Mouse (Mus musculus) CH12.LX (cell line): ENCODE data around the gene Notch1. TPM values are rescaled to one million over a fixed set of nuclear protein-coding genes. Genes with fewer than 3 reads are reported as not detected.

Source experiments
- DNase-seq: peaks from one replicate; pipeline ENCODE4 v3.0.0-alpha.2; 2013; ENCODE audit errors: extremely low read depth
- H3K27ac ChIP-seq: 2 replicates; pipeline ENCODE4 v1.5.1; 2012; ENCODE audit warnings: low read depth, mild to moderate bottlenecking, control low read depth, moderate library complexity; ENCODE audit not compliant: insufficient read depth
- H3K27me3 ChIP-seq: replicated peaks from 2 replicates; pipeline ENCODE3; 2012; ENCODE audit warnings: inconsistent platforms
- H3K36me3 ChIP-seq, 2 experiments: replicated peaks in 1 of 2; 2 replicates each; pipeline versions ENCODE3 to v1.6.1; 2012; ENCODE audit warnings: inconsistent platforms in 1 of 2, low read length in 1 of 2, mild to moderate bottlenecking in 1 of 2, mixed read lengths in 1 of 2, moderate library complexity in 1 of 2; ENCODE audit not compliant: control insufficient read depth in 1 of 2, insufficient read depth in 1 of 2
- H3K4me1 ChIP-seq, 2 experiments: 2 replicates each; pipeline ENCODE4 v1.6.1; 2012; ENCODE audit warnings: inconsistent platforms in 1 of 2, moderate library complexity in 1 of 2; ENCODE audit not compliant: insufficient read depth in 2 of 2, control insufficient read depth in 1 of 2
- H3K4me2 ChIP-seq: 2 replicates; pipeline ENCODE4 v1.6.1; 2012; ENCODE audit warnings: low read depth, mild to moderate bottlenecking, control low read depth; ENCODE audit not compliant: poor library complexity, insufficient read depth, severe bottlenecking
- H3K4me3 ChIP-seq, 3 experiments: fragments of 150-350 bp in 1 of 3; sonication (generic) in 1 of 3; replicated peaks in 1 of 3; 2 replicates each; pipeline versions ENCODE3 to v1.5.1; 2011 to 2012; ENCODE audit warnings: low read depth in 2 of 3, low read length in 2 of 3, mild to moderate bottlenecking in 2 of 3, moderate library complexity in 2 of 3, control low read depth in 1 of 3, improper control_type of control experiment in 1 of 3, inconsistent platforms in 1 of 3, mixed read lengths in 1 of 3; ENCODE audit not compliant: poor library complexity in 1 of 3
- H3K79me2 ChIP-seq: replicated peaks from 2 replicates; pipeline ENCODE4 v1.6.1; 2012; ENCODE audit warnings: mild to moderate bottlenecking, moderate library complexity; ENCODE audit not compliant: control insufficient read depth, poor library complexity, insufficient read depth, severe bottlenecking; ENCODE audit errors: extremely low read depth
- H3K9ac ChIP-seq: 2 replicates; pipeline ENCODE4 v1.6.1; 2012; ENCODE audit warnings: low read depth, mild to moderate bottlenecking, control low read depth, moderate library complexity; ENCODE audit not compliant: insufficient read depth
- H3K9me3 ChIP-seq: replicated peaks from 2 replicates; pipeline ENCODE3; 2012; ENCODE audit warnings: low read length, inconsistent platforms, mixed read lengths
- ELF1 ChIP-seq: IDR thresholded peaks from 2 replicates; pipeline ENCODE4 v1.6.1; 2014; ENCODE audit warnings: low read depth, mild to moderate bottlenecking, inconsistent platforms, low read length, improper control_type of control experiment
- GABPA ChIP-seq: IDR thresholded peaks from 2 replicates; pipeline ENCODE4 v1.6.1; 2012; ENCODE audit warnings: low read depth, low read length, improper control_type of control experiment, inconsistent platforms; ENCODE audit not compliant: insufficient replicate concordance
- IRF4 ChIP-seq: IDR thresholded peaks from 2 replicates; pipeline ENCODE4 v1.6.1; 2014; ENCODE audit warnings: low read depth, mild to moderate bottlenecking, inconsistent platforms, low read length, improper control_type of control experiment
- MAX ChIP-seq: IDR thresholded peaks from 2 replicates; pipeline ENCODE4 v1.6.1; 2011; ENCODE audit warnings: low read length, improper control_type of control experiment
- MAZ ChIP-seq: IDR thresholded peaks from 2 replicates; pipeline ENCODE4 v1.6.1; 2012; ENCODE audit warnings: low read depth, mild to moderate bottlenecking, inconsistent platforms, low read length, improper control_type of control experiment, moderate library complexity
- MEF2A ChIP-seq: IDR thresholded peaks from 2 replicates; pipeline ENCODE4 v1.6.1; 2014; ENCODE audit warnings: low read depth, mild to moderate bottlenecking, inconsistent platforms, low read length, improper control_type of control experiment, borderline replicate concordance
- MXI1 ChIP-seq: IDR thresholded peaks from 2 replicates; pipeline ENCODE4 v1.6.1; 2011; ENCODE audit warnings: mild to moderate bottlenecking, low read depth, low read length, improper control_type of control experiment
- MYC ChIP-seq: IDR thresholded peaks from 2 replicates; pipeline ENCODE4 v1.6.1; 2011; ENCODE audit warnings: low read depth, mild to moderate bottlenecking, improper control_type of control experiment, low read length
- NRF1 ChIP-seq: IDR thresholded peaks from 2 replicates; pipeline ENCODE4 v1.6.1; 2014; ENCODE audit warnings: low read depth, mild to moderate bottlenecking, inconsistent platforms, low read length, improper control_type of control experiment, moderate library complexity
- PAX5 ChIP-seq: IDR thresholded peaks from 2 replicates; pipeline ENCODE4 v1.6.1; 2012; ENCODE audit warnings: low read length, inconsistent platforms, mixed read lengths
- POLR2A ChIP-seq: IDR thresholded peaks from 2 replicates; pipeline ENCODE4 v1.6.1; 2011; ENCODE audit warnings: low read depth, mild to moderate bottlenecking, improper control_type of control experiment, low read length
- POLR2AphosphoS2 ChIP-seq: IDR thresholded peaks from 2 replicates; pipeline ENCODE4 v1.6.1; 2011; ENCODE audit warnings: low read depth, low read length, improper control_type of control experiment
- RCOR1 ChIP-seq: conservative IDR thresholded peaks from 2 replicates; pipeline ENCODE4 v1.6.1; 2012; ENCODE audit warnings: low read depth, mild to moderate bottlenecking, inconsistent platforms, low read length, improper control_type of control experiment
- SIN3A ChIP-seq: IDR thresholded peaks from 2 replicates; pipeline ENCODE4 v1.6.1; 2012; ENCODE audit warnings: low read length, improper control_type of control experiment, inconsistent platforms
- SMC3 ChIP-seq: IDR thresholded peaks from 2 replicates; pipeline ENCODE4 v1.6.1; 2011; ENCODE audit warnings: low read depth, low read length, improper control_type of control experiment
- USF1 ChIP-seq: IDR thresholded peaks from 2 replicates; pipeline ENCODE4 v1.6.1; 2014; ENCODE audit warnings: low read depth, mild to moderate bottlenecking, inconsistent platforms, low read length, improper control_type of control experiment
- USF2 ChIP-seq: conservative IDR thresholded peaks from 2 replicates; pipeline ENCODE4 v1.6.1; 2011; ENCODE audit warnings: low read depth, low read length, improper control_type of control experiment
- ZKSCAN1 ChIP-seq: IDR thresholded peaks from 2 replicates; pipeline ENCODE4 v1.6.1; 2012; ENCODE audit warnings: low read depth, inconsistent platforms, low read length, improper control_type of control experiment, borderline replicate concordance
- ZMIZ1 ChIP-seq: IDR thresholded peaks from 2 replicates; pipeline ENCODE4 v1.6.1; 2012; ENCODE audit warnings: low read depth, mild to moderate bottlenecking, inconsistent platforms, low read length, improper control_type of control experiment
- dilution Hi-C: fragments of 300-500 bp; cut with MboI; formaldehyde crosslinking; loops from 2 replicates; pipeline ENCODE4 v1.14.3; 2020; ENCODE audit warnings: low sequenced_read_pairs; ENCODE audit not compliant: extremely low pct_unique_long_range_greater_than_20kb, extremely low pct_ligation_motif_present
- in situ Hi-C: fragments of 300-500 bp; cut with MboI; formaldehyde crosslinking; loops from 3 replicates; pipeline ENCODE4 v1.14.3; 2019; ENCODE audit warnings: low sequenced_read_pairs, low pct_ligation_motif_present, low pct_unique_long_range_greater_than_20kb, mixed read lengths
- polyA plus RNA-seq: library from polyadenylated mRNA; unstranded; fragments of >175 nt; gene quantifications from 2 replicates; pipeline ENCODE4 v1.2.1, GENCODE M21; 2012; ENCODE audit warnings: low read depth; ENCODE audit not compliant: insufficient read length
- total RNA-seq, 2 experiments: library from RNA; depleted of rRNA; stranded (reverse); fragments of 300-350 nt in 1 of 2; fragments of >200 nt in 1 of 2; gene quantifications; 2 replicates each; pipeline ENCODE4 v1.2.3; 2012 to 2014

The Notch1 gene
- total and polyA plus RNA-seq, 3 experiments: 0.98 to 13.1 (median 3.8) TPM

- H3K4me2 ChIP-seq: no peak overlapping the region
- no peak overlapping the region for H3K9ac ChIP-seq
- in situ Hi-C loops (no loop called here), dilution Hi-C loops (no loop called here)
- no peak for DNase-seq
- no peaks in the 10 kb centered on the region for H3K79me2 ChIP-seq
- H3K27me3 ChIP-seq: no peaks in the 10 kb centered on the region
- TF ChIP-seq USF1 (no peak), MAX (no peak), IRF4 (no peak), GABPA (no peak), MAZ (no peak), MEF2A (no peak), ELF1 (no peak), POLR2A (no peak), NRF1 (no peak), ZMIZ1 (no peak), ZKSCAN1 (no peak), POLR2AphosphoS2 (no peak), MYC (no peak), RCOR1 (no peak), PAX5 (no peak), MXI1 (no peak), USF2 (no peak)
- H3K9me3 ChIP-seq: no peaks in the 10 kb centered on the region
- H3K4me3 ChIP-seq: no peak overlapping the region
- no peaks in the 10 kb centered on the region for H3K36me3 ChIP-seq
- H3K27ac ChIP-seq: no peak overlapping the region
- peaks cover 15 to 33% of the 10 kb centered on the region in 2 experiments for H3K4me1 ChIP-seq
Measured at GRCm38 (mm10) chr2:26552066-26552465, 35.6 kb upstream of the Notch1 start.

DNA sequence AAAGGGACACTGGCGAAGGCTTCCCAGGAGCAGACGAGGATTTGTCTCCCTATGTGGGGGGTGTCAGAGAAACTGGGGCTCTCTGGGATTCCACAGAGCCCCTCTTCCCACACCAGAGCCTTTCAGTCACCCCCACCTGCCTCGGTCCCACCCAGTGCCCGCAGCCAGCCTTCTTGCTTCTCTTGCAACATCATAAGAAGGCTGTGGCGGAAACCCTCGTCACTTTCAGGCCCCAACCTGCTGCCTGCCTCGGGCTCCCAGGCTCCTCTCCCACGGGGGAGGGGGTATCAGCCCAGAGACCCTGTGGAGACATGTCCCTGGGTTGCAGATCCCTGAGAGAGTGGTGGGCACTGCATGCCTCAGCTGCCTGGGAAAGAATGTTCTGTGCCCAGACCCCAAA, 35.0 kb upstream of the Notch1 start:
- no peaks in the 10 kb centered on the region for H3K79me2 ChIP-seq
- no peaks in the 10 kb centered on the region for H3K36me3 ChIP-seq
- TF ChIP-seq IRF4: no peak
- TF ChIP-seq USF2: no peak
- no peak for TF ChIP-seq PAX5
- TF ChIP-seq SIN3A: no peak
- no peak for TF ChIP-seq ELF1
- no peak for TF ChIP-seq SMC3
- TF ChIP-seq MAX: no peak
- H3K9me3 ChIP-seq: no peaks in the 10 kb centered on the region
- peaks cover 13 to 27% of the 10 kb centered on the region in 2 experiments for H3K4me1 ChIP-seq
- H3K4me2 ChIP-seq: no peak overlapping the region
- no peaks in the 10 kb centered on the region for H3K27me3 ChIP-seq
- no peak for DNase-seq
- no peak overlapping the region for H3K9ac ChIP-seq
- in situ Hi-C loops (no loop called here), dilution Hi-C loops (no loop called here)
- H3K4me3 ChIP-seq: no peak overlapping the region
- no peak overlapping the region for H3K27ac ChIP-seq
